Mouse (Mus musculus) lung, adult 18-20 months (tissue): ENCODE results near the gene Pitpnc1.

Experiments
- DNase-seq, 2 experiments: peaks; one replicate each; pipeline ENCODE4 v3.0.0; 2022; ENCODE audit warnings: mixed read lengths in 2 of 2

Pitpnc1 gene

GRCm38 (mm10) chr11:107323173-107323572, 147.3 kb downstream of the Pitpnc1 start:
- DNase-seq = no peak

GRCm38 (mm10) chr11:107322226-107322625, 148.3 kb downstream of the Pitpnc1 start:
- no peak for DNase-seq

GRCm38 (mm10) chr11:107321819-107322218, 148.7 kb downstream of the Pitpnc1 start:
- DNase-seq = no peak

GRCm38 (mm10) chr11:107319861-107320260, 150.6 kb downstream of the Pitpnc1 start:
- no peak for DNase-seq

- peak in 1 of 2 experiments; percentile 14 for DNase-seq
Measured at GRCm38 (mm10) chr11:107317653-107318281, 152.7 kb downstream of the Pitpnc1 start.

- DNase-seq = no peak
Measured at GRCm38 (mm10) chr11:107315475-107315874, 155.0 kb downstream of the Pitpnc1 start.

GRCm38 (mm10) chr11:107310338-107311121, 160.0 kb downstream of the Pitpnc1 start:
- no peak for DNase-seq

GRCm38 (mm10) chr11:107306170-107306569, 164.3 kb downstream of the Pitpnc1 start:
- no peak for DNase-seq

- DNase-seq = no peak
Measured at GRCm38 (mm10) chr11:107302141-107302540, 168.4 kb downstream of the Pitpnc1 start.

- no peak for DNase-seq
Measured at GRCm38 (mm10) chr11:107300235-107300634, 170.3 kb downstream of the Pitpnc1 start.

- DNase-seq = no peak
Measured at GRCm38 (mm10) chr11:107299511-107300120, 170.9 kb downstream of the Pitpnc1 start.

GRCm38 (mm10) chr11:107296176-107296575, 174.3 kb downstream of the Pitpnc1 start:
- no peak for DNase-seq

GRCm38 (mm10) chr11:107292036-107292435, 178.5 kb downstream of the Pitpnc1 start:
- DNase-seq = peak in 1 of 2 experiments; percentile 9

- no peak for DNase-seq
Measured at GRCm38 (mm10) chr11:107288186-107288563, 182.3 kb downstream of the Pitpnc1 start.

- no peak for DNase-seq
Measured at GRCm38 (mm10) chr11:107287215-107288185, 183.0 kb downstream of the Pitpnc1 start.

GRCm38 (mm10) chr11:107285731-107286130, 184.8 kb downstream of the Pitpnc1 start:
- peak; percentile 11 to 14 for DNase-seq

GRCm38 (mm10) chr11:107283632-107284031, 186.9 kb downstream of the Pitpnc1 start:
- no peak for DNase-seq

- DNase-seq = no peak
Measured at GRCm38 (mm10) chr11:107282481-107282880, 188.0 kb downstream of the Pitpnc1 start.

GRCm38 (mm10) chr11:107279258-107279657, 191.2 kb downstream of the Pitpnc1 start:
- no peak for DNase-seq

- DNase-seq = peak; percentile 40
Measured at GRCm38 (mm10) chr11:107276898-107277297, 193.6 kb downstream of the Pitpnc1 start.

- no peak for DNase-seq
Measured at GRCm38 (mm10) chr11:107276337-107276736, 194.2 kb downstream of the Pitpnc1 start.

- DNase-seq = peak; percentile 56 to 60
Measured at GRCm38 (mm10) chr11:107275902-107276301, 194.6 kb downstream of the Pitpnc1 start.

- no peak for DNase-seq
Measured at GRCm38 (mm10) chr11:107274206-107274605, 196.3 kb downstream of the Pitpnc1 start.
